Mouse (Mus musculus): ENCODE data around the gene Dzip1l. TPM values are rescaled to one million over a fixed set of nuclear protein-coding genes. Genes with fewer than 3 reads are reported as not detected.

Gene Dzip1l
- total and polyA plus RNA-seq, 3 experiments = not detected

DNA sequence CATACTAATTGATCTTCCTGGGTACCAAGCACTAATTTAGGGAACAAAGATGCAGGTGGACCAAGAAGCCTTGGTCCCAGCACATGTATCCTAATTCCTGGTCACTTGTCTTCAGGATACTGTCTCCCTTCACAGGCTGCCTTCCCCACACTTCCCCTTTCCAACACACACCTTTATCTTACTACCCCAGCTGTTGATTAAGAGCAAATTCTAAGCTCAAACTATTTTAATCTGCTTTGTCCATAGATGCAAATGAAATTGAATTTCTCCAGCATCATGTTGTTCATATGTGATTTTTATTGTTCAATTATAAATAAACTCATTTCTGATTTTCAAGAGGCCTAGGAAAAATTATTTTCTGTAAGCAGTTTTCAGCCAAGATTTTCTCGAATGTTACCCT is 7.3 kb upstream of the Dzip1l start:
- no peaks in the 10 kb centered on the region for H3K4me1 ChIP-seq (ENCODE audit: control insufficient read depth in 1 of 2, insufficient read depth in 2 of 2, low read length in 2 of 2)
- no peaks in the 10 kb centered on the region for H3K79me2 ChIP-seq (ENCODE audit: control insufficient read depth, insufficient read depth, low read length, poor library complexity)
- DNase-seq (ENCODE audit: low read depth, low spot score) = peak; percentile 41
- no peak overlapping the region for H3K4me3 ChIP-seq (ENCODE audit: control insufficient read depth in 1 of 2, insufficient read depth in 1 of 2, low read depth in 2 of 2, low read length in 2 of 2)
- no peaks in the 10 kb centered on the region for H3K36me3 ChIP-seq (ENCODE audit: control insufficient read depth in 1 of 2, insufficient read depth in 2 of 2, low read length in 2 of 2)
- H3K9me3 ChIP-seq (replicated peaks; ENCODE audit: insufficient read depth, low read length) = no peaks in the 10 kb centered on the region
- H3K9ac ChIP-seq (ENCODE audit: control insufficient read depth, low read depth, low read length, poor library complexity, severe bottlenecking) = no peak overlapping the region
- H3K27me3 ChIP-seq (ENCODE audit: control insufficient read depth in 1 of 2, insufficient read depth in 2 of 2, low read length in 2 of 2) = no peaks in the 10 kb centered on the region
- TF ChIP-seq TAL1 (IDR thresholded peaks at IDR 0.05; ENCODE audit: low read length) (peak; percentile 64), TCF12 (IDR thresholded peaks at IDR 0.05; ENCODE audit: low read depth, low read length) (peak; percentile 60; the same call in 1 of the 2 replicates), POLR2A (IDR thresholded peaks at IDR 0.05; ENCODE audit: control insufficient read depth in 1 of 2, insufficient read depth in 1 of 2, low read depth in 1 of 2, low read length in 2 of 2, poor library complexity in 1 of 2) (no peak), EP300 (IDR thresholded peaks at IDR 0.05; ENCODE audit: low read depth in 1 of 2, low read length in 2 of 2) (peak; percentile 55 to 80; a peak in 3 of 4 replicates), GATA1 (IDR thresholded peaks at IDR 0.05; ENCODE audit: low read depth, low read length) (peak; percentile 68)
- no peak overlapping the region for H3K27ac ChIP-seq (ENCODE audit: control insufficient read depth, low read depth, low read length)

GRCm38 (mm10) chr9:99622966-99623365 is 6.3 kb upstream of the Dzip1l start:
- no peak for TF ChIP-seq MYB (IDR thresholded peaks at IDR 0.05; ENCODE audit: low read depth, low read length)
- no peak for TF ChIP-seq JUND (IDR thresholded peaks at IDR 0.05; ENCODE audit: low read depth, low read length)
- TF ChIP-seq MXI1 (IDR thresholded peaks at IDR 0.05; ENCODE audit: low read depth, low read length) = no peak
- TF ChIP-seq BHLHE40 (IDR thresholded peaks at IDR 0.05; ENCODE audit: borderline replicate concordance, low read depth, low read length) = no peak
- Histone ChIP-seq H3K9me3 (replicated peaks; ENCODE audit: insufficient read depth, low read length) (no peaks in the 10 kb centered on the region), H3K36me3 (ENCODE audit: control insufficient read depth in 1 of 2, insufficient read depth in 2 of 2, low read length in 2 of 2) (no peaks in the 10 kb centered on the region), H3K27ac (ENCODE audit: control insufficient read depth, low read depth, low read length) (no peak overlapping the region), H3K27me3 (ENCODE audit: control insufficient read depth in 1 of 2, insufficient read depth in 2 of 2, low read length in 2 of 2) (no peaks in the 10 kb centered on the region), H3K9ac (ENCODE audit: control insufficient read depth, low read depth, low read length, poor library complexity, severe bottlenecking) (no peak overlapping the region), H3K79me2 (ENCODE audit: control insufficient read depth, insufficient read depth, low read length, poor library complexity) (no peaks in the 10 kb centered on the region), H3K4me1 (ENCODE audit: control insufficient read depth in 1 of 2, insufficient read depth in 2 of 2, low read length in 2 of 2) (no peaks in the 10 kb centered on the region), H3K4me3 (ENCODE audit: control insufficient read depth in 1 of 2, insufficient read depth in 1 of 2, low read depth in 2 of 2, low read length in 2 of 2) (no peak overlapping the region)
- DNase-seq (ENCODE audit: low read depth, low spot score) = no peak

GRCm38 (mm10) chr9:99624117-99624516 is 5.2 kb upstream of the Dzip1l start:
- TF ChIP-seq ELF1 (IDR thresholded peaks at IDR 0.05; ENCODE audit: low read depth, low read length) (no peak), CHD1 (IDR thresholded peaks at IDR 0.05; ENCODE audit: low read depth, low read length) (no peak), E2F4 (IDR thresholded peaks at IDR 0.05; ENCODE audit: borderline replicate concordance, low read depth, low read length) (no peak), POLR2A (IDR thresholded peaks at IDR 0.05; ENCODE audit: control insufficient read depth in 1 of 2, insufficient read depth in 1 of 2, low read depth in 1 of 2, low read length in 2 of 2, poor library complexity in 1 of 2) (no peak), RAD21 (IDR thresholded peaks at IDR 0.05; ENCODE audit: low read depth, low read length) (no peak), MAX (IDR thresholded peaks at IDR 0.05; ENCODE audit: low read length) (no peak), CTCF (IDR thresholded peaks at IDR 0.05 in 2 of 3, conservative IDR thresholded peaks at IDR 0.05 in 1 of 3; ENCODE audit: control insufficient read depth in 1 of 3, insufficient read depth in 1 of 3, low read depth in 2 of 3, low read length in 3 of 3, poor library complexity in 1 of 3, severe bottlenecking in 1 of 3) (no peak), GATA1 (IDR thresholded peaks at IDR 0.05; ENCODE audit: low read depth, low read length) (no peak), MYB (IDR thresholded peaks at IDR 0.05; ENCODE audit: low read depth, low read length) (no peak), EP300 (IDR thresholded peaks at IDR 0.05; ENCODE audit: low read depth in 1 of 2, low read length in 2 of 2) (no peak), MXI1 (IDR thresholded peaks at IDR 0.05; ENCODE audit: low read depth, low read length) (no peak), NRF1 (IDR thresholded peaks at IDR 0.05; ENCODE audit: insufficient read depth, low read depth, low read length, poor library complexity, severe bottlenecking) (no peak), GABPA (IDR thresholded peaks at IDR 0.05; ENCODE audit: low read depth, low read length) (no peak), TBP (IDR thresholded peaks at IDR 0.05; ENCODE audit: low read depth, low read length) (no peak), HCFC1 (IDR thresholded peaks at IDR 0.05; ENCODE audit: low read depth, low read length) (no peak)
- Histone ChIP-seq H3K27ac (ENCODE audit: control insufficient read depth, low read depth, low read length) (no peak overlapping the region), H3K27me3 (ENCODE audit: control insufficient read depth in 1 of 2, insufficient read depth in 2 of 2, low read length in 2 of 2) (no peaks in the 10 kb centered on the region), H3K4me1 (ENCODE audit: control insufficient read depth in 1 of 2, insufficient read depth in 2 of 2, low read length in 2 of 2) (no peaks in the 10 kb centered on the region), H3K4me3 (ENCODE audit: control insufficient read depth in 1 of 2, insufficient read depth in 1 of 2, low read depth in 2 of 2, low read length in 2 of 2) (no peak overlapping the region), H3K9ac (ENCODE audit: control insufficient read depth, low read depth, low read length, poor library complexity, severe bottlenecking) (no peak overlapping the region), H3K79me2 (ENCODE audit: control insufficient read depth, insufficient read depth, low read length, poor library complexity) (no peaks in the 10 kb centered on the region), H3K9me3 (replicated peaks; ENCODE audit: insufficient read depth, low read length) (no peaks in the 10 kb centered on the region), H3K36me3 (ENCODE audit: control insufficient read depth in 1 of 2, insufficient read depth in 2 of 2, low read length in 2 of 2) (no peaks in the 10 kb centered on the region)
- no peak for DNase-seq (ENCODE audit: low read depth, low spot score)

All from MEL (cell line).